Mouse (Mus musculus) myocyte (in vitro differentiated cells): Measurements from ENCODE around the gene Naa35.

ENCODE experiments used
- CEBPB ChIP-seq: IDR thresholded peaks from 2 replicates; pipeline ENCODE4 v1.6.1; 2011; ENCODE audit warnings: mild to moderate bottlenecking, moderate library complexity; ENCODE audit not compliant: poor library complexity, insufficient read depth, severe bottlenecking
- MAX ChIP-seq: IDR thresholded peaks from one replicate; pipeline ENCODE4 v1.6.1; 2011; ENCODE audit warnings: low read depth, mild to moderate bottlenecking, control low read depth
- MYOD1 ChIP-seq, 3 experiments: IDR thresholded peaks; one replicate each; pipeline ENCODE4 v1.6.1; 2011; ENCODE audit warnings: control low read depth in 2 of 3, low read depth in 2 of 3, mild to moderate bottlenecking in 2 of 3, moderate library complexity in 1 of 3; ENCODE audit not compliant: insufficient read length in 2 of 3, control insufficient read depth in 1 of 3
- MYOG ChIP-seq, 3 experiments: IDR thresholded peaks; one replicate each; pipeline ENCODE4 v1.6.1; 2011; ENCODE audit warnings: control low read depth in 2 of 3, low read depth in 2 of 3, mild to moderate bottlenecking in 2 of 3; ENCODE audit not compliant: insufficient read length in 2 of 3, control insufficient read depth in 1 of 3, insufficient read depth in 1 of 3
- POLR2A ChIP-seq: IDR thresholded peaks from one replicate; pipeline ENCODE4 v1.6.1; 2011; ENCODE audit warnings: low read depth, mild to moderate bottlenecking, control low read depth, moderate library complexity; ENCODE audit not compliant: insufficient read length
- POLR2AphosphoS2 ChIP-seq: IDR thresholded peaks from one replicate; pipeline ENCODE4 v1.6.1; 2011; ENCODE audit warnings: low read depth, control low read depth; ENCODE audit not compliant: insufficient read length
- SRF ChIP-seq: IDR thresholded peaks from one replicate; pipeline ENCODE4 v1.6.1; 2011; ENCODE audit warnings: low read depth; ENCODE audit not compliant: control insufficient read depth, insufficient read length
- TCF12 ChIP-seq: IDR thresholded peaks from one replicate; pipeline ENCODE4 v1.6.1; 2011; ENCODE audit warnings: mild to moderate bottlenecking, control low read depth; ENCODE audit not compliant: poor library complexity, insufficient read depth, severe bottlenecking
- USF1 ChIP-seq: IDR thresholded peaks from one replicate; pipeline ENCODE4 v1.6.1; 2011; ENCODE audit warnings: low read depth, mild to moderate bottlenecking, control low read depth, moderate library complexity

DNA sequence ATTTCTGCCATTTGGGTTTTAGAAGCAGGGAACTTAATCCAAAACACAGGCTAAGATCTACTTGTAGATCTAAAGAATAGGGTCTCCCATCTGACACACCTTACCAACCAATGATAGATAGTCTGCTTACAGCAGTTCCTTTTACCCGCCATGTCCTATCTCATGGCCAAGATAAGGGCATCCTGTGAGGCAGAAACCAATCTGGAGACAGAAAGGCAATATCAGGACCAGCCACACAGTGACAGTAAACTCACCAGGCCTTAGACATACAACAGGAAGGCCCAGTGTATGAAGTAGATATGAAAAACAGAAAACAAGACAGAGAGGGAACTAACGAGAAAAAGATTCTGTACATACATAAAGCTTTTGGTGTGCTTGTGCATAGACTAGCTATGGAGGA lies 57.8 kb downstream of the Naa35 start:
- TF ChIP-seq SRF (no peak), TCF12 (no peak), POLR2A (no peak), MAX (no peak), CEBPB (no peak), MYOD1 (IDR thresholded peaks at IDR 0.05; ENCODE audit: control insufficient read depth in 1 of 3, insufficient read length in 2 of 3, low read depth in 2 of 3) (no peak), MYOG (IDR thresholded peaks at IDR 0.05; ENCODE audit: control insufficient read depth in 1 of 3, insufficient read depth in 1 of 3, insufficient read length in 2 of 3, low read depth in 2 of 3) (no peak), USF1 (no peak), POLR2AphosphoS2 (no peak)
